Mouse (Mus musculus) left cerebral cortex, postnatal 36 days (tissue): ENCODE measurements around the gene Terf2ip. TPM values are rescaled to one million over a fixed set of nuclear protein-coding genes. Genes with fewer than 3 reads are reported as not detected.

ENCODE experiments used
- DNase-seq, 2 experiments: peaks; one replicate each; pipeline ENCODE4 v3.0.0; 2021 to 2022; ENCODE audit warnings: low spot score in 2 of 2, mixed read lengths in 1 of 2
- intact Hi-C: fragments of 180-260 bp; cut with DNase I; formaldehyde crosslinking; loops from one replicate; pipeline ENCODE4 v1.15.1; 2025
- total RNA-seq, 2 experiments: library from RNA; stranded (reverse); gene quantifications; 2 replicates each; pipeline ENCODE4 v1.2.3; 2021

The Terf2ip gene
- total RNA-seq, result 10 to 100 TPM; 36.2 to 37.8 TPM

- DNase-seq, result peak; percentile 91 to 92
- intact Hi-C loops, result no loop called here
Observed at GRCm38 (mm10) chr8:112010997-112011815, at the start of gene Terf2ip, which contains the start of gene Kars. Gene Terf2ip, plus strand, starts transcription at chr8:112011398. Gene Kars, minus strand, starts transcription at chr8:112011323.

GRCm38 (mm10) chr8:111962589-111962988, 48.6 kb upstream of the Terf2ip start:
- no peak for DNase-seq
- intact Hi-C loops, result no loop called here

GRCm38 (mm10) chr8:111963091-111963490, 48.1 kb upstream of the Terf2ip start:
- no peak for DNase-seq
- intact Hi-C loops, result no loop called here

GRCm38 (mm10) chr8:111963546-111963945, 47.7 kb upstream of the Terf2ip start:
- intact Hi-C loops, result no loop called here
- DNase-seq, result no peak

GRCm38 (mm10) chr8:111964351-111964750, 46.8 kb upstream of the Terf2ip start:
- intact Hi-C loops, result no loop called here
- no peak for DNase-seq

GRCm38 (mm10) chr8:111964849-111965561, 46.2 kb upstream of the Terf2ip start:
- DNase-seq, result no peak
- intact Hi-C loops, result no loop called here

- DNase-seq, result no peak
- intact Hi-C loops, result no loop called here
Observed at GRCm38 (mm10) chr8:111967246-111967870, 43.8 kb upstream of the Terf2ip start.

GRCm38 (mm10) chr8:111968541-111968940, 42.7 kb upstream of the Terf2ip start:
- intact Hi-C loops, result no loop called here
- no peak for DNase-seq

- DNase-seq, result no peak
- intact Hi-C loops, result no loop called here
Observed at GRCm38 (mm10) chr8:111968991-111969390, 42.2 kb upstream of the Terf2ip start.

GRCm38 (mm10) chr8:111974138-111974537, 37.1 kb upstream of the Terf2ip start:
- intact Hi-C loops, result no loop called here

GRCm38 (mm10) chr8:111975706-111976105, 35.5 kb upstream of the Terf2ip start:
- DNase-seq, result no peak
- intact Hi-C loops, result no loop called here

More at GRCm38 (mm10) chr8:111974138-111974537, 37.1 kb upstream of the Terf2ip start:
- DNase-seq, result no peak

- intact Hi-C loops, result no loop called here
- no peak for DNase-seq
Observed at GRCm38 (mm10) chr8:111976326-111976725, 34.9 kb upstream of the Terf2ip start.

- no peak for DNase-seq
- intact Hi-C loops, result no loop called here
Observed at GRCm38 (mm10) chr8:111978147-111978546, 33.1 kb upstream of the Terf2ip start.

- no peak for DNase-seq
- intact Hi-C loops, result no loop called here
Observed at GRCm38 (mm10) chr8:111982116-111982515, 29.1 kb upstream of the Terf2ip start.

GRCm38 (mm10) chr8:111984511-111984910, 26.7 kb upstream of the Terf2ip start:
- DNase-seq, result peak in 1 of 2 experiments; percentile 17

GRCm38 (mm10) chr8:111989911-111990310, 21.3 kb upstream of the Terf2ip start:
- intact Hi-C loops, result loop anchor here (2.0 kb wide), 1 partner anchor 49 kb away; the partner anchor contains the start of gene Gabarapl2
- peak; percentile 43 to 57 for DNase-seq

More at GRCm38 (mm10) chr8:111984511-111984910, 26.7 kb upstream of the Terf2ip start:
- intact Hi-C loops, result no loop called here

- no peak for DNase-seq
- intact Hi-C loops, result loop anchor here (2.0 kb wide), 1 partner anchor 50 kb away; the partner anchor contains the start of gene Gabarapl2
Observed at GRCm38 (mm10) chr8:111991278-111991677, 19.9 kb upstream of the Terf2ip start.

GRCm38 (mm10) chr8:111992013-111992702, 19.0 kb upstream of the Terf2ip start, which contains the start of gene Adat1:
Gene Adat1, minus strand, starts transcription at chr8:111992302.
- intact Hi-C loops, result no loop called here
- DNase-seq, result peak; percentile 86 to 87

GRCm38 (mm10) chr8:111992703-111993039, 18.5 kb upstream of the Terf2ip start:
- intact Hi-C loops, result no loop called here
- DNase-seq, result no peak
